Mouse (Mus musculus) right cerebral cortex, postnatal 25 days (tissue): ENCODE data around the gene Tshz2.

Source experiments
- DNase-seq: peaks from one replicate; pipeline ENCODE4 v3.0.0; 2022

The Tshz2 gene

DNA sequence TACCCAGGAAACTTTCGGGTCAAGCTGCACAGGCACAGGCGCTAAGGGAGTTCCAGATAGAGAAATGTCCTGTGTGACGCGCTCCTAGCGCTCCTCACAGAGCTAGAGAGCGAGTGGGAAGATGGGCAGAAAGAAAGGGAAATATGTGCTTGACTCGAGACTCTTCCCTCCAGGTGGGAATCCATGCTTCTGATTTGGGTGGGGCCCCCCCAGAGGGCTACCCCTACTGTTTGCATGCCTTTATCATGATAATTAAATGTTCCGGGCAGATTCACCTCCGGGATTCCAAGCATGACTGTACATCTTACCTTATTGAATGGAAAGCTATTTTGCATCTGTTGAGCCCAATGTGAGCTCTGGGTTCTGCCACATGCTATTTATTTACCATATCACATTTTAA is 255.1 kb downstream of the Tshz2 start:
- no peak for DNase-seq

DNA sequence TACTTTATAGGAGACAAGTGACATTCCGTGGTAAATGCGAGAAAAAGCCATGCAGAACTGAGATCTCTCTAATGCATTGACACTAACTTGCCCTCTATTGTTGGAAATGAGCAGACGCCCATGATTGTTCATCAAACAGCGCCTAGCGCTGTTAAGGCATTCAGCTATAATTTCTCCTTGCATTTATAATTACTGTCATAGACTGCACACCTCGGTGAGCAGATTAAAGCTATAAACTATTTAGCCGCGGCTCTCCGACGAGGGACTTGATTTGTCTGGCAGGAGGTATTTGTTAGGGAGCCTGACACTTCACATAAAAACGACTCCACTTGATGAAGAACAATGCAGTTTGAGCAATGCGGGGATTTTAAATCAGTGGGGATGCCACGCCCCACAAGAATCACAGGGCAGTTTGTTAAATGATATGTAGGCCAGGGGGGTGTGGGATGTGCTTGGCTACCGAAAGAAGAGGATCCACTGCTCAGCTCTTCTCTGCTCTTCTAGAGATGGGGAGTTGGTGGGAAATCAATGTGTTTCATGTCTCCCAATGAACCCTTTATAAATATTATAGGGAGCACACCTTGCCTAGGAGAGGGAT is 259.7 kb downstream of the Tshz2 start:
- DNase-seq: no peak

DNA sequence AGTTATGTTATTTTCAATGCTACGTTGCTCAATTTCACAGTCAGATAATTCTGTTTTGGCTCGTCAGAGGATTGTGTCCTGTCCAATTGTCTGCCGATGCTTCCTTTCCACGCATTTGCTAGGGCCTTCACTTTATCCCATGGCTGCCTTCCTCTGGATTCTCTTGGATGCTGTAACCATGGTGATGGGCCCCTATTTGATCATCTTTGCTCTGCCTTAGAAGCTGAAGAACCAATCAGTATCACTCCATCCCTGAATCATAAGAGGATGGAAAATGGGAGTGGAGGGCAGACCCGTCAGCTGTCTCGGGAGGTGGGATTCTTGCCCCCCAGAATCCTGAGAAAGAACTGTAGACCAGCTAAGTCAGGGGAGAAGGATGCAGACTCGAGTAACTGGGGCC is 270.1 kb downstream of the Tshz2 start:
- no peak for DNase-seq

DNA sequence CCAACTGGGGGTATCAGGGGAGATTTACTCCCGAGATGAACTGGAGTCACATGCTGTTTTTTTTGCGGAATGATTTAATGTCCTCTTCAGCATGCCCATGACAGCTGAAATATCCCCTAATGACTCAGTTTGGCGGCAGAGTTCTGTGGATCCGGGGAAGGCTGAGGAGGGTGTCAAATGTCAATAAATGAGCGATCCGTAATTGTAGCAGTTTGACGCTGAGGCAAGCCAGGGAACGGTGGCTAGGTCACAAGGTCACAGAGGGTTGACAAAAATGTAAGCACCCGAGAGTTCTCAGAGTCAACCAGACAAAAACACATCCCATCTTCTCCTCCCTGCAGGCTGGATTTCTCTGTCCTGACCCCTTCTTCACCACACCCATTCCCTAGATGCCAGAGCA is 273.6 kb downstream of the Tshz2 start:
- no peak for DNase-seq

DNA sequence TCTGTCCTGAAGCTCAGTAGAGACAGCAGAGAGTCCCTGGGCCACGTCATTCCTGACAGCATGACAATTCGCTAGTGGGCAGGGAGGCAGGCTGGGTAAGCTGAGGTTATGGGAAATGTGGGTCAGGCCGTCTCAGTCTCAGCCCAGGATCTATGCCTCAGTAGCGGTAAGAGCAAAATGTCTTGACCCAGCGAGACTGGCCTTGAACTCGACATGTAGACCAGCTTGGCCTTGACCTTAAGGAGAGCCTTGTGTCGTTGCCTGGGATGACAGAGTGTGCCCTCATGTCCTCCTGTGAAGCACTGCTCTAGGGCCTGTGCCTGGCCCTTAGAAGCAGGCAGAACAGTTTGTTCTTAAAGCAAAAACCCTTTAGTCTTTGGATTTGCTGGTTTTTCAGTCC is 275.2 kb downstream of the Tshz2 start:
- no peak for DNase-seq

DNA sequence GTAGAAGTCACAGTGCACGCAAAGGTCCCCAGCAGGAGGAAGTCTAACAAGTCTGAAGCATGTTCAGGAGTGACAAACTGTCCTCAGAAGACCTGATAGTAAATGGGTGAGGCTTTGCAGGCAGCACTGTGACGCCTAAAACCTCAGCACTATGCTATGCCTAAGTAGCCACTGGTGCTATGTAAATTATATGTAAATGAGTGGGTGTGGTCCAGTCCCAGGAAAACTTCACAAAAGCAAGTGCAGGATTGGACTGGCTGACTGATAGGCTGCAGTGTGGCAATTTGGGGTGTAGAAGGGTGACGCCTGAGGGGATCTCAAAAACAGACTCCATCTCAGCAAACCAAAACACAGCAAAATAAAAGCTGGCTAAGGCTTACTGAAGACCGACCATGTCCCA is 277.8 kb downstream of the Tshz2 start:
- no peak for DNase-seq

DNA sequence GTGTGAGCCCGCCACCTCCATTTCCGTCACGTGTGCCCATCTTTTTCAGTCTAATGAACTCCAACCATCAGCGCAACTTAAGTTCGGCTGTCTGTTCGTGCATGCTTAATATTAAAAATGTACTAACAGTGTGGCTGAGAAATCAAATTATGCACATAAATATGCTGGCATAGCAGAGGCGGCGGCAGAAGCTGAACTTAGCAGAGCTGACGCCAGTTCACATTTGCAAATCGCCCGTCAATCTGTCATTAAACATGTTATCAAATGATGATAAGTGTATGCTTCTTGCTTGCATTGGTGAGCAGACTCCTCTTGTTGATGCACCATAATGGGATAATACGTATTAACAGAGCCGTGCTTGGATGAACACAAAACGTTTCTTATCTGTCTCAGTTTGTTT is 280.0 kb downstream of the Tshz2 start:
- no peak for DNase-seq

DNA sequence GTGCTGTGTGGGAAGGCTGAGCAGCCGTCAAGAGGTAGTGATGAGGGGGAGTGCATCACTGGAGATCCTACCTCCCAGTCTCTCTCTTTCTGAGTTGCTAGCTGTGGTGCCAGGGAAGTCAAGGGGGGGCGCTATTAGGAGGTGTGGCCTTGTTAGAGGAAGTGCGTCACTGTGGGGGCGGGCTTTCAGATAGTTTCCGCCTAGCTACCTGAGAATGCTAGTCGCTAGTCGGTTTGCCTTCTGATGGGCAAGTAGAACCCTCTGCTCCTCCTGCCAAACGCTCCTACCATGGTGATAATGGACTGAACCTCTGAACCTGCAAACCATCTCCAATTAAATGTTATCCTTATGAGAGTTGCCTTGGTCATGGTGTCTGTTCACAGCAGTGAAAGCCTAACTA is 282.1 kb downstream of the Tshz2 start:
- DNase-seq: no peak

DNA sequence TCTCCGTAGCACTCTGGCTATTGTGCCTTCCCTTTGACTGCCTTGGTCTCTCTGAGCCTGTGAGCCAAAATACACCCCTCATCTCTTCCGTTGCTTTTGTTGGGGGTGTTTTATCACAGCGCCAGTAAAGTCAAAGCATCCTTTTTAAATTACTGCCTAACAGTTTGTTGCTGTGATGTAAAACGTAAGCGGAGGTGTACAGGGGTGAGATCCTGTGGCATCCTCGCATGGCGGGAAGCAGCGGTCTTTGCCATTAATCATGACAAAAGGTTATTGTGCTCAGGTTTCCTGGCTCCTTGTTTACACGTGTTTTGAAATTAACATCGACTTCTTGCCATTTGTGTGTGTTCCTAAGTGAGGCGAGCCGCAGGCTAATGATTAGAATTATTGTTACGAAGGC is 282.5 kb downstream of the Tshz2 start:
- DNase-seq: no peak

DNA sequence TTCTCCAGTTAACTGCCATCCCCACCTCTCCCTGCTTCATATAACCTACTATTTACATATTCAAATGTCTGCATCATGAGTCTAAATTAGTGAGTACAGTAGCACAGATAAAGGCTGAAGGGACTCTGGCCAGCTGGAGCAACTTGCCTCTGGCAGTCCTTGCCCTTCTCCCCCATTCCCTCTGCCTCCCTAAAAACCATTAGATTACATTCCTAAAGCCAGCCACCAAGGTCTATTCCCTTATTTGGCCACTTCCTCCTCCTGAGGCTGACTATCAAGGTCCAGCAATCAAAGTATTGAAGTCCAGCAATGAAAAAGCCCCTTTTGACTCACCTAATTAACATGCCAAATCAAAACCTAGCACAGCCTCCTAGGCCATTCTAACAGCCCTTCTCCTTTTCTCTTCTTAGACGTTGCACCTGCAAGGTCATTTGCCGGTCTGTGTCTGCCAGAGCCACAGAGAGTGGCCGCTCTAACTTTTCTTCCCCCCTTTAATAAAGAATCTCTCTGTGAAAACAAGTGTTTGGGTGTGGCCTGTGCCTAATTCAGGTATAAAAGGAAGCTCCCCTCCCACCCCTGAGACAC is 286.4 kb downstream of the Tshz2 start:
- no peak for DNase-seq

DNA sequence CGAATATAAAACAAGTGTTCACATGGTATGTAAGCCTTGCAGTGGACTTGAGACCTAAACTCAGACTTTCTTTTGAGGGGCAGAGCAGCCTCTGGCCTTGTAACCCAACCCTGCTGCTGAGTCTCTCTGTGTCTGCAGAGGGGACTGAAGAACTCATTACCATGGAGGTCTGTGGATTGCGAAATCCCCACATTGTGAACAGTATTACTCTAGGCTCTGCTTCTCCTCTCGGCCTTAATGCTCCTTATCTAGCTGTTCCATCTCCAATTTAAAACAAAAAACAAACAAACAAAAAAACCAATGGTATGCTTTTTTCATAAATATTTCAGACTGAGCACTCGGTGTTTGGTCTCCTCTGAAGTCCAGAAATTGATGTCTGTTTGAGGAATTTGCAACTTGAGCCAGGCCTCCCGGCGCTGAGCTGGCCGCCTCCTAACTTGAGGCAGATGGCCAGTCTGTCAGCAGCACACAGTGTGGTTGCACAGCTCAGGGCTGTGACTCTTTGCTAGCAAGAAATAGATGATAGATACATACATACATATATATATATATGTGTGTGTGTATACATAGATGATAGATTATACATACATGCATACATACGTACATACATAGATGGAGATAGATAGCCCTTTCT is 291.5 kb downstream of the Tshz2 start:
- no peak for DNase-seq

DNA sequence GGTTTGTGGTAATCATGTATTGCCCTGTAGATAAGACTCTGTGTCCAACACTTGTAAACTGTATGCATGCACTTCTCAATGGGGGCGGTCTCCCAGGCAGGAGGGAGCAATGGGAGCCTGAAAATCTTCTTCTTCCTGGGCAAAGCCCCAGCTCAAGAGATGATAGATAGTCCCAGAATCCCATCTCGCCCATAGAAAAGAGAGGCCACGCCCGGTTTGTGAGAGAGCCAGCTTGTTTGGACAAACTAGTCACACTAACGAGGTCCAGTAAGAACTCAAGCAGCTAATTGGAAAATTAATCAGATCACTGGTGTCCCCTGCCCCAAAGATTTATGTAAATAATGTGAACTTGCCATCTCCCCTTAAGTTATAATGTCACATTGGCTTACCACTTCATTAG is 292.7 kb downstream of the Tshz2 start:
- DNase-seq: no peak

DNA sequence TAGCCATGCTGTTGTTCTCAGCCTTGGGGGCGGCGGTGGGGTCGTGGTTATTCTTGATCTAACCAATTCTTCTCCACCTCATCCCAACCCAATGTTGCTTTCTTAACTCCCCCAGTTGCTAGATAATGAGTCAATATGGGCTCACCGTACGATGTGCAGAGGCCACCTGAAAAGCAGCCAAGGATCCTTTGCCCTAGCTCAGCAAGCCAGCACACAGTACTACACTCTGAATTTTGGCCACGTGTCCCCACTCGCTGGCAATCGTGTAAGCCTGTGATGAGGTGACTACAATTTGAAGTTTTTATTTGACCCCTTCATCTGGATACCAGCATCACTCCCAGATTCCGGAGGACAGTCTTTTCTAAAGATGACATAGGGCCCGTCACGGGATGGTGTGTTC is 293.2 kb downstream of the Tshz2 start:
- DNase-seq: no peak

DNA sequence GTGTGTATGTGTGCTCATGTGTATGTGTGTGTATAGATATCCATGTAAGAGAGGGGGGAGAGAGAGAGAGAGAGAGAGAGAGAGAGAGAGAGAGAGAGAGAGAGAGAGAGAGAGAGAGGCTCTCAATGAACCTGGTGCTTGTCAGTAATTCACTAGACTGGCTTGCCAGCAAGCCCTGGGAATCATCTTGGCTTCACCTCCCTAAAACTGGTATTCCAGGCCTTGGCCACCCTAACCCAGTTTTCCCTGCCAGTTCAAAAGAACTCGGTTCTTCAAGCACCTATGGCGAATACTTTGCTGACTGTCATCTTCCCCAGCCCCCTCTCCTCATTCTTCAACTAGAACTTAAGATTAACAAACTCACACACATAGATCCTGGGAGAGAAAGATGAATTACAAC is 294.6 kb downstream of the Tshz2 start:
- no peak for DNase-seq

DNA sequence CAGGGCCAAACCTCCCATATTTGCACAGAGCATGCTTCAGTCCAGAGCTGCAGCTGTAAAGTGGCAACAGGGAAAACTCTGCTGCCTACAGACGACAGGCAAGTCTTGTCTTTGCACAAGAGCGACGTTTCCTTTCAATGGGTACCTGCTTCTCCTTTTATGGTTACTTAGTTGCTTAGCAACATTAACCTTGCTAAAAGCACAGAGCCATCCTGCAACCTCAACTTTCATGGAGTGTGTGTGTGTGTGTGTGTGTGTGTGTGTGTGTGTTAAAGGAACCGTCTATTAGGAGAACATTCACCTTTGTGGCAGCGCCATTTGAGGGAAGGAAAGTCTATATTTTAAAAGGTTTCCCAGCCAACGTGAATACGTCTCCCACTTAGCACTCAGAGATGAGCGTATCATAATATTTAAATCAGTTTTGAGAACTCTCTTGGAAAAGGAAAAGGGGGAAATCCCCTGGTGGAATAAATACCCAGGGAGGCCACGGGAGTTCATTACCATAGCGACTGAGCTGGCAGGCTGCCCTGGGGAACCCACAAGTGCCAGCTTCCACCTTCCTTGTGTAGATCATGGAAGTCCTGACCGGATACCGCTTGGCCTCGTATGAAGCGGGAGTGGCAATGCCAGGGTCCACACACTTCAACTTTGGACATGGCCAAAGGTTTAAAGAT is 295.8 kb downstream of the Tshz2 start:
- DNase-seq: no peak

DNA sequence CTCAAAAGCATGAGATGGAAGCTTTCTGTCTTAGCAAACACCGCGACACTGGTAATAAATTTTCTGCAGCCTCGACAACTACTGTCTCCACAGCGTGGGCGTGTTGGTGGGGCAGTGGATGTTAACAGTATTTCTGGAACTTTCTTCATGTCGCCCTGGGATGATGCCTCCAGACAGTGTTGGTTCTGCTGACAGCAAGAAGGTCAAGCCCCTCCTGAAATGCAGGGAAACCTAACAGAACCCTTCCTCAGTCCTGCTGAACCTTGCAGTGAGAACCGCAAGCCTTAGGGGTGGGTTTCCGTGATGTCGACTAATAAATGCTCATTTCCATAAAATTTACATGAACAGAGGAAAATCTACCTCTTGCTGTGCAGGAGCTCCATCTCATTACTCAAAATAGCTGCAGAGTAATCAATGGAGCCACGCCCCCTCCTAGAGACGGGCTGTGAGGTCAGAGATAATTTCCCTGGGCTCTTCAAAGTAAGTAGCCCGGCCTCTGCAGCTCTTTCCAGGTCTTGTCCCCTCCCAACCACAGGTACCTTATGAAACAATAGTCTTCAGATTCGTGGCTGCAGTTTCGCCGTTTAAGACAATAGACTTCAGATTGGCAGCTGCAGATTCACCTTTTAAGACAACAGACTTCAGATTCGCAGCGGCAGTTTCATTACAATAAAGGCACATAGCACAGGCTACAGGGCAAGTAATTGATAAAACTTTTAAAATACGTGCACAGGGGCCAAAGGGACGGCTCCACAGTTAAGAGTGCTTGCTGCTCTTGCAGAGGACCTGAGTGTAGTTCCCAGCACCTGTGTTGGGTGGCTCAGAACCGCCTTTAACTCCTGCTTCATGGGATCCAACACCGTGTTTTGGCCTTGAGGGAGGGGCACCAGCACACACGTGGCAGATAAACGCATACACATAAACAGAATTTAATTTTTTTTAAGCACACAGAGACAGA is 297.0 kb downstream of the Tshz2 start:
- peak; percentile 12 for DNase-seq

DNA sequence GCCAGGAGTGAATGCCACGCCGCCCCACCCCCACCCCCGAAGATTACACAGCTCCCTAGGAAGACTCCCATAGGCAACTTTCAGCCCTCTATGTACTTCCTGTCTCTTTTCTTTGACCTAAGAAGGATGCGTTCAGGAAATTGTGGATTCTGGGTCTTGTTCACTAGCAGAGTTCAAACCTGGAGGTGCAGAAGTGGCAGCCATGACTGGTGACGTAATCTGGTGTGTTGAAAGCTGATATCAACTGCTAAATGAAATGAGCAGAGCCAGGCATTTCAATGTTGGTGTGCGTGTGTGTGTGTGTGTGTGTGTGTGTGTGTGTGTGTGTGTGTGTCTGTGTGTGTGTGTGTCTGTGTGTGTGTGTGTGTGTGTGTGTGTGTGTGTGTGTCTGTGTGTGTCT is 302.8 kb downstream of the Tshz2 start:
- DNase-seq: no peak

DNA sequence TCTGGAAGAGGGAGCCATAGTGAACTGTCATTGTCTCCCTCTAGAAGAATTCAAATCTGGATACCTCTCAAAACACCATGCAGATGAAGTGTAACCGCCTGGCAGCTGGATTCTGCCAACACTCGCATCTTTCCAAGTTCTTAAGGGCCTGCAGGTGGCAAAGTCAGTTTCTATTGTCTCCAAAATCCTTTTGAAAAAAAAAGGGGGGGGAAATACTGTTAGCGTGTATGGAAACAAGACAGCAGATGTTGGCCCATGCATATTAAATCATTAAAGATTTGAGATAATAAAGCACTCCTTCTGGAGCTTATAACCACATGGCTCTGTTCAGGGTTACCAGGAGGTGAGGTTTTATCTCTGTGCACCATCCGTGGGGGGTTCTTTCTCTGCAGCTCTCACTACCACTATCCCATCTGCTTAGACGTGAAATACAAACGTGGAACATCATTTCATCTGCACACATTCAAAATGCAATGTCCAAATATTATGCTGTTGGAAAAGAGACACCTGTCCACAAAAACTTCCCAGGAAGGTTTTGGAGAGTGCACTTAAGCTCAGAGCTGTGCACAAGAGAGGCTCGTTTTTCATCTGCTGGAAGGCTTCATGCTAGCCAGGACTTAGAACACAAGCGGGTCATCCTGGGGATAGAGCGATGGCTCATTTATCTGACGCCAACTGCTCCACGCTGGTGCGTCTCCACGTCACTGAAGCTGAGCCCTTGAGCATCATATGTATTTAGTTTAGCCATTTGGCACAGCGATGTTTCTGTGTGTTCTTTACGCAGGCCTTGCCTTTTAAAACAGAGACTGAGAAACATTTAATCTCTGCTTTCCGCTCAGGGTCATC is 307.7 kb downstream of the Tshz2 start:
- no peak for DNase-seq

DNA sequence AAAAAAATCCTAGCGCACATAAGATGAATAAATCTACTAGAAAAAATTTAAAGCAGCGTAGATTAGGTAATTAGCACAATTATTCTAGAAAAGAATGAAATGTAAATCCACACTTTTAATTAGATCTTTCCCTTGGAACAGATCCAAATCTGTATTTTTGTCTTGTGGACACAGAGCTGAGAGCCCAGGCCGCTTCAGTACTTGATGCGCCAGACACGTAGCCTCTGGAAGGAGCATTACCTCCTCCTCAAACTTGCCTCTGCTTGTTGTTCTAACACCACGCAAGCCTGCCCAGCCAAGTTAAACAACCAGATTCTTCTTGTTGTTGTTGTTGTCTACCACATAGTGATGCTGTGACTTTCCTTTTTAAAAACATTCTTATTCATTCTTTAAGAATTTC is 310.9 kb downstream of the Tshz2 start:
- DNase-seq: no peak

DNA sequence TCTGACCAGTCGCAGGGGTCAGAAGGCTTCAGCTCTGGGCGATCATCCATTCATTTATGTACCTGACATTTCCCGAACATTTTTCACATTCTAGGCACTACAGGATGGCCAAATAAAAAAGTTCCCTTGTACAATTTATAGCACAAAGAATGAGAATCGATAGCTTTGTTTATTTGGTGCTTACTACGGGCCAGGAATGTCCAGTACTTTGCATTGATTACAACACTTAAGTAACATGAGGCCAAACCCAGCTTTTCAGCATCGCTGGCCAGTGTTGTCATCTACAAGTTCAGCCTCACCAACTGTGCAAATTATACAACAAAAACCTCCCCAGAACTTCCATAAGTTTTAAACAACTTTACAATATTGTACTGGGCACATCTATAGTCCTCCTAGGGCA is 315.3 kb downstream of the Tshz2 start:
- no peak for DNase-seq

DNA sequence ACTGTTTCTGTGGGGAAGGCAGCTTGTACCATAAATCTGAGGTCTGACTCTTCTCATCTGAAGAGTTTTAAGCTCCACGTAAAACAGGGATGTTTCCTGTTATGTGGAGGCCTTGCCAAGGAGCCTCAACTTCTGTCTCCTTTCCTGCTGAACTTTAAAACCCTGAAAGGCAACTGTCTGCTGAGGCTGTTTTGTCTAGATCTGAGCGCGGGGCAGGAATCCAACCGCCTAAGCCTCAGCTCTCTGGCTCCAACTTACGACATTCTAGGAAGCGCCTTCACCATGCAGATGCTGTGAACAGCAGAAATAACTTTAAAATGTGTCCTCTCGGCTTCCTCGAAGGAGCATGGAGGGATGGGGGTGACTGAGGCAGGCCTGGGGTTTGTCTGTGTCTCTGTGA is 318.2 kb downstream of the Tshz2 start:
- peak; percentile 18 for DNase-seq

DNA sequence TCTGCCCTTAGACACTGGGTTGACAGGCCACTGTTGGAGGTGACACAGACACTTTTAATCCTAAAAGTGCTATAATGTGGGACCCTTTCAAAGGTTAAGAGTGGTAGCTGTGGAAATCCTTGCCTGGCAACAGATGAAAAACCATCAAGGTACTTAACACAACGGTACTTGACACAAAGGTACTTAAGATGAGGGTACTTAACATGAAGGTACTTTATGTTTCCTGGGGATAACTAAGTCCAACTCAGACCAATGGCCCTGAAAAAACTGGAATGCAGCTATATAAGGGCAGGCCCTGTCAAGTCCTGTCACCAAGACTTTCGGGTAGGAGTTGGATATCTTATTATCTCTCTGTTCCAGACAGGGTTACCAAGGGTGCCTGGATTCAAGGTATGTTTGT is 320.2 kb downstream of the Tshz2 start:
- DNase-seq: no peak
